Comparison of ENCODE assay signal across 8 mouse cellular contexts in the genomic region with DNA sequence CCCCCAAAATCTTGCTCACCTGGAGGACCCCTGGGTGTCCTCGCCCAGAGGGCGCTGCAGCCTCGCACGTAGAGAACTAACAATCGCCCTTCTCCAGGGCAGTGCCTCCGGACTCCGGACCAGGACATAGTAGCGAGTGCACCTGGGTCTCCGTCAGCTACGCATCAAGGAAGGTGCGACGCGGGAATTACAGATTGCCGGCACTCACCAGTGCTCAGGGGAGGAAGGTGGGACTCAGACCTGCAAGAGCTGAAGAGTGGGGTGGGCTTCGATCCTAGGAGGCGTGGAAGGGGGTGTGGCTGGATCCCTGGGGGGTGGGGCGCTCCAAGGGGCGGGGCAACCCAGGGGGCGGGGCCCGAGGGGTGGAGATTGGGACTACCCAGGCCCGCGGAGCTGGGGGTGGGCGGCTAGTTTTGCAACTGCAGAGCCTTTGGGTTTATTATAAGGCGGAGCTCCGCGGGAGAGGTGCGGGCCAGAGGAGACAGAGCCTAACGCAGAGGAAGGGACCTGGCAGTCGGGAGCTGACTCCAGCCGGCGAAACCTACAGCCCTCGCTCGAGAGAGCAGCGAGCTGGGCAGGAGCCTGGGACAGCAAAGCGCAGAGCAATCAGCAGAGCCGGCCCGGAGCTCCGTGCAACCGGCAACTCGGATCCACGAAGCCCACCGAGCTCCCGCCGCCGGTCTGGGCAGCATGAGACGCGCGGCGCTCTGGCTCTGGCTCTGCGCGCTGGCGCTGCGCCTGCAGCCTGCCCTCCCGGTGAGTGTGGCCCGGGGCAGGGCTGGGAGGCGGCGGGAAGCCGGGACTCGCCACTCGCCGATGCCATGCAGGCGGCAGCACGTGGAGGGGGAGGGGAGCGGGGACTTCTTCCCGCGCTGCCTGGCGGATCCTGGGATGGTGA. TPM values are rescaled to one million over a fixed set of nuclear protein-coding genes. Genes with fewer than 3 reads are reported as not detected.
DNase-seq lines count a peak whose midpoint lies in the region; ATAC-seq and TF ChIP-seq lines count a peak whose summit lies in the region.

A gene (plus strand): TSS at position 378 of the 898 bp plus-strand sequence.

- peak within 1 kb of the TSS; percentile 70 for H3K27ac ChIP-seq in hindbrain, embryonic 11.5 days (ENCODE audit: low read depth, low read length)
- no peak within 1 kb of the TSS for H3K27ac ChIP-seq in left cerebral cortex, adult 2 months

- peak within 1 kb of the TSS; percentile 95 for H3K4me2 ChIP-seq in hindbrain, embryonic 11.5 days (replicated peaks; ENCODE audit: low read depth, low read length)

- intact Hi-C loops in left cerebral cortex, adult 2 months (cut with DNase I), result loop anchor here (5.0 kb wide), 1 partner anchor 231 kb away; no protein-coding TSS in a partner anchor

- TF ChIP-seq CTCF in left cerebral cortex, adult 2 months (IDR thresholded peaks at IDR 0.05), result no peak; the same call in 1 of the 2 replicates

- 0% methylated on average over 67 of the region's 67 CpGs for WGBS in hindbrain, embryonic 11.5 days

- H3K27me3 ChIP-seq in hindbrain, embryonic 11.5 days (ENCODE audit: control insufficient read depth, insufficient read depth, low read length), result no peaks in the 10 kb centered on the region
- peaks cover 74% of the 10 kb centered on the region for H3K27me3 ChIP-seq in megakaryocyte, embryonic 14.5 days (replicated peaks)

- no peaks in the 10 kb centered on the region for H3K9me3 ChIP-seq in hindbrain, embryonic 11.5 days (ENCODE audit: control insufficient read depth, low read length)
- peaks cover 14% of the 10 kb centered on the region for H3K9me3 ChIP-seq in megakaryocyte, embryonic 14.5 days

- H3K36me3 ChIP-seq in hindbrain, embryonic 11.5 days (ENCODE audit: control insufficient read depth, insufficient read depth, low read length), result no peaks in the 10 kb centered on the region
- no peaks in the 10 kb centered on the region for H3K36me3 ChIP-seq in megakaryocyte, embryonic 14.5 days (replicated peaks; ENCODE audit: low read length)

- H3K4me1 ChIP-seq in hindbrain, embryonic 11.5 days (replicated peaks; ENCODE audit: control insufficient read depth, insufficient read depth, low read length), result 0 out of 2 replicates have a peak, but pooled peaks cover 3% of the 10 kb centered on the region
- H3K4me1 ChIP-seq in megakaryocyte, embryonic 14.5 days, result peaks cover 33% of the 10 kb centered on the region

- peak; percentile 85 for ATAC-seq in hindbrain, embryonic 11.5 days (ENCODE audit: low FRiP score)
- no peak; the same call in 1 of the 2 replicates for ATAC-seq in erythroid progenitor cell, adult 5-6 weeks (replicated peaks; ENCODE audit: low FRiP score, poor library complexity, severe bottlenecking)

- H3K9ac ChIP-seq in hindbrain, embryonic 11.5 days (ENCODE audit: low read depth, low read length), result peak within 1 kb of the TSS; percentile 92

- H3K4me3 ChIP-seq in hindbrain, embryonic 11.5 days (ENCODE audit: low read depth, low read length), result peak within 1 kb of the TSS; percentile 85
- peak within 1 kb of the TSS; percentile 55 for H3K4me3 ChIP-seq in left cerebral cortex, adult 2 months
- peak within 1 kb of the TSS; percentile 93 for H3K4me3 ChIP-seq in megakaryocyte, embryonic 14.5 days (replicated peaks)

- peak; percentile 16 for DNase-seq in T-cell, adult 2 months (ENCODE audit: low spot score)
- peak; percentile 84 for DNase-seq in cerebellum, adult 9-11 months
- peak; percentile 24 to 62 for DNase-seq in frontal cortex, postnatal 10 days (ENCODE audit: low spot score in 2 of 2)
- peak; percentile 86 for DNase-seq in hindbrain, embryonic 11.5 days (ENCODE audit: low spot score)
- DNase-seq in left cerebral cortex, adult 2 months (ENCODE audit: extremely low spot score in 1 of 2, low spot score in 2 of 2), result peak; percentile 39 to 46
- DNase-seq in right cerebral cortex, postnatal 4 days, result peak; percentile 80

RNA-seq across cellular contexts. Expression of the gene that starts here (rescaled TPM):
- polyA plus RNA-seq in hindbrain, embryonic 11.5 days (2014; fragmentation: Nextera tagmentation; extraction: Ambion mirVana), result 49.3 and 62.4 TPM in 2 replicates
- 1 to 10 TPM; 1.5 to 1.7 TPM for total RNA-seq in left cerebral cortex, adult 2 months (2021)
- polyA plus RNA-seq in megakaryocyte, embryonic 14.5 days (2012; ENCODE audit: insufficient read depth, low replicate concordance), result 1.1 TPM in 1 of 2 replicates, not detected in the other
- total RNA-seq in erythroid progenitor cell, adult 5-6 weeks (2015; ENCODE audit: low replicate concordance), result not detected in 2 replicates
- 1.8 TPM in 1 of 2 replicates, not detected in the other for total RNA-seq in erythroid progenitor cell, adult 5-6 weeks (2017; ENCODE audit: low replicate concordance)

Comparison
In these comparisons a context has a peak if more than half of its experiments do, and no peak if none do; other contexts are left out.
1. RNA of the gene that starts here (polyA plus RNA-seq): 49.3 to 62.4 TPM in hindbrain, embryonic 11.5 days; 1.1 TPM in megakaryocyte, embryonic 14.5 days; every median in the first group is over 10 times any median in the second.
2. DNase-seq: peak in every context shown above with its lines; median percentile 86 in hindbrain, embryonic 11.5 days; 84 in cerebellum, adult 9-11 months; 80 in right cerebral cortex, postnatal 4 days; 43 in frontal cortex, postnatal 10 days; 42 in left cerebral cortex, adult 2 months; 16 in T-cell, adult 2 months.
3. Peak in every context shown above with its lines, with median percentiles within 50 percentile points of each other: H3K4me3 ChIP-seq.